Mouse (Mus musculus) right cerebral cortex, adult 2 months (tissue): ENCODE results near the gene Ubxn1.

Experiments
- DNase-seq, 2 experiments: peaks; one replicate each; pipeline ENCODE4 v3.0.0; 2021 to 2022; ENCODE audit warnings: low spot score in 2 of 2

Ubxn1 gene

GRCm38 (mm10) chr19:8898576-8898975 lies 27.3 kb downstream of the Ubxn1 start:
- no peak for DNase-seq

GRCm38 (mm10) chr19:8899079-8899478 lies 27.8 kb downstream of the Ubxn1 start:
- DNase-seq: no peak

GRCm38 (mm10) chr19:8903412-8903811 lies 32.1 kb downstream of the Ubxn1 start:
- no peak for DNase-seq

GRCm38 (mm10) chr19:8908531-8908930 lies 37.2 kb downstream of the Ubxn1 start:
- no peak for DNase-seq

GRCm38 (mm10) chr19:8911810-8912209 lies 40.5 kb downstream of the Ubxn1 start:
- peak; percentile 39 to 60 for DNase-seq

- peak; percentile 44 to 49 for DNase-seq
Observed at GRCm38 (mm10) chr19:8914212-8914611, 42.9 kb downstream of the Ubxn1 start.

GRCm38 (mm10) chr19:8919000-8919399 lies 47.7 kb downstream of the Ubxn1 start:
- DNase-seq: no peak

- no peak for DNase-seq
Observed at GRCm38 (mm10) chr19:8919684-8920072, 48.4 kb downstream of the Ubxn1 start.

- DNase-seq: peak; percentile 93 to 97
Observed at GRCm38 (mm10) chr19:8920073-8920736, 48.9 kb downstream of the Ubxn1 start, which contains the start of gene B3gat3. Gene B3gat3, plus strand, starts transcription at chr19:8920374.

- DNase-seq: no peak
Observed at GRCm38 (mm10) chr19:8920836-8921291, 49.6 kb downstream of the Ubxn1 start.

- DNase-seq: no peak
Observed at GRCm38 (mm10) chr19:8921741-8922140, 50.4 kb downstream of the Ubxn1 start.
